22 mouse cellular contexts compared by ENCODE assay signal in the genomic region with DNA sequence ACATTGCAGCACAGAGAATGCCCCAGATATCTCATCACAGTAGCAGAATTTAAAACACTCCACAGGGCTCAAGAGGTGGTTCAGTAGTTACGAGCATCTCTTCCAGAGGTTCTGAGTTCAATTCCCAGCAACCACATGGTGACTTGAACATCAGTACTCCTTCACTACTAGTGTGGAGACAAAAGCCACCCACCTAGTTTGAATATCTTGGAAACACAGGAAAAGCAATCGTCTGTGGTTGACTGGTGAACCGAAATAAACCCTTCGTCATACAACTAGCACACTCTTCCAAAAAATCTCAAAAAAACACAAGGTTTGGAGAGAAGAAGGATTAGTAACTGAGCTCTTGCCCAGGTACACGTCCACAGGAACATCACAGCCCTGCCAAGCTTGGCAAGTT.
"Had no signal": no experiment of that assay in that cellular context is flagged by ENCODE, and none has a peak within 500 bp of the region (broad histone marks: within the 10 kb centered on the region; RNA-seq: fewer than 3 reads in every experiment).

No protein-coding gene starts in this region.

- H3K36me3 ChIP-seq: liver, embryonic 13.5 days; liver, embryonic 15.5 days; lung, embryonic 15.5 days; midbrain, embryonic 13.5 days; midbrain, embryonic 15.5 days; neural tube, embryonic 13.5 days; neural tube, embryonic 15.5 days had no signal

- H3K27me3 ChIP-seq: liver, embryonic 13.5 days; liver, embryonic 15.5 days; lung, embryonic 15.5 days; midbrain, embryonic 13.5 days; midbrain, embryonic 15.5 days; neural tube, embryonic 13.5 days; neural tube, embryonic 15.5 days had no signal

- H3K4me2 ChIP-seq: liver, embryonic 13.5 days; liver, embryonic 15.5 days; lung, embryonic 15.5 days; midbrain, embryonic 11.5 days; midbrain, embryonic 13.5 days; midbrain, embryonic 15.5 days; neural tube, embryonic 13.5 days; neural tube, embryonic 15.5 days had no signal

- H3K9me3 ChIP-seq: liver, embryonic 13.5 days; liver, embryonic 15.5 days; lung, embryonic 15.5 days; midbrain, embryonic 13.5 days; midbrain, embryonic 15.5 days; neural tube, embryonic 13.5 days; neural tube, embryonic 15.5 days had no signal

- ATAC-seq: lung, postnatal 0 days; midbrain, embryonic 13.5 days; midbrain, embryonic 15.5 days had no signal

- H3K4me3 ChIP-seq: liver, embryonic 13.5 days; liver, embryonic 15.5 days; lung, embryonic 15.5 days; midbrain, embryonic 13.5 days; midbrain, embryonic 15.5 days; myocyte; neural tube, embryonic 13.5 days; neural tube, embryonic 15.5 days had no signal

- H3K27ac ChIP-seq: liver, embryonic 13.5 days; liver, embryonic 15.5 days; lung, embryonic 15.5 days; macrophage; midbrain, embryonic 13.5 days; midbrain, embryonic 15.5 days; neural tube, embryonic 13.5 days; neural tube, embryonic 15.5 days had no signal

- H3K9ac ChIP-seq: liver, embryonic 13.5 days; liver, embryonic 15.5 days; lung, embryonic 15.5 days; midbrain, embryonic 13.5 days; midbrain, embryonic 15.5 days; neural tube, embryonic 13.5 days; neural tube, embryonic 15.5 days had no signal

- DNase-seq: liver, embryonic 13.5 days; lung, adult 18-20 months; lung, postnatal 14 days; lung, postnatal 36 days; retina, postnatal 1 day; right cerebral cortex, adult 18-20 months; right cerebral cortex, postnatal 25 days; right cerebral cortex, postnatal 4 days; spleen, adult 18-20 months; thymus, adult 2 months; thymus, postnatal 25 days; thymus, postnatal 4 days had no signal
